Mouse (Mus musculus) spleen, adult 2 months (tissue): ENCODE results near the gene Syt15. TPM values are rescaled to one million over a fixed set of nuclear protein-coding genes. Genes with fewer than 3 reads are reported as not detected.
A peak's percentile ranks its signal among the peaks of the same experiment; 100 is the strongest.

Experiments
- DNase-seq, 2 experiments: peaks; one replicate each; pipeline versions ENCODE4 v3.0.0 to v3.0.0-alpha.2; 2012 to 2021; ENCODE audit warnings: low spot score in 2 of 2, low read depth in 1 of 2
- H3K27ac ChIP-seq: fragments of 200-500 bp; 2 replicates; pipeline ENCODE4 v1.5.1; 2012; ENCODE audit warnings: low read length, inconsistent platforms; ENCODE audit not compliant: insufficient read depth
- H3K27me3 ChIP-seq: fragments of 200-500 bp; 2 replicates; pipeline ENCODE4 v1.6.1; 2012; ENCODE audit warnings: mild to moderate bottlenecking, moderate library complexity, low read length, inconsistent platforms; ENCODE audit not compliant: control insufficient read depth, insufficient read depth
- H3K36me3 ChIP-seq: fragments of 200-500 bp; 2 replicates; pipeline ENCODE4 v1.6.1; 2012; ENCODE audit warnings: mild to moderate bottlenecking, low read length, inconsistent platforms; ENCODE audit not compliant: control insufficient read depth, insufficient read depth
- H3K4me1 ChIP-seq: fragments of 200-500 bp; 2 replicates; pipeline ENCODE4 v1.6.1; 2011; ENCODE audit warnings: inconsistent platforms; ENCODE audit not compliant: control insufficient read depth, insufficient read depth, insufficient read length
- H3K4me3 ChIP-seq: fragments of 200-500 bp; 2 replicates; pipeline ENCODE4 v1.5.1; 2011; ENCODE audit warnings: mild to moderate bottlenecking, inconsistent platforms; ENCODE audit not compliant: insufficient read depth, insufficient read length; ENCODE audit errors: extremely low read depth
- CTCF ChIP-seq: fragments of 200-500 bp; IDR thresholded peaks from 2 replicates; pipeline ENCODE4 v1.5.1; 2011; ENCODE audit warnings: mild to moderate bottlenecking, inconsistent platforms; ENCODE audit not compliant: insufficient read depth, insufficient read length, insufficient replicate concordance; ENCODE audit errors: extremely low read depth
- POLR2A ChIP-seq: fragments of 200-500 bp; IDR thresholded peaks from 2 replicates; pipeline ENCODE4 v1.6.1; 2011; ENCODE audit warnings: low read depth, low read length, inconsistent platforms
- WGBS: fragments of 180-500 bp; shearing (Covaris S2); methylation state at CpG from one replicate; pipeline ENCODE4 v1.1.7; 2018; 5-methylcytosine and 5-hydroxymethylcytosine counted together
- polyA plus RNA-seq: library from polyadenylated mRNA; depleted of rRNA; stranded (reverse); fragments of >200 nt; gene quantifications from 2 replicates; pipeline ENCODE4 v1.2.3, GENCODE M21; 2012

Gene Syt15
- polyA plus RNA-seq, 1 experiment = 3.9 TPM

DNA sequence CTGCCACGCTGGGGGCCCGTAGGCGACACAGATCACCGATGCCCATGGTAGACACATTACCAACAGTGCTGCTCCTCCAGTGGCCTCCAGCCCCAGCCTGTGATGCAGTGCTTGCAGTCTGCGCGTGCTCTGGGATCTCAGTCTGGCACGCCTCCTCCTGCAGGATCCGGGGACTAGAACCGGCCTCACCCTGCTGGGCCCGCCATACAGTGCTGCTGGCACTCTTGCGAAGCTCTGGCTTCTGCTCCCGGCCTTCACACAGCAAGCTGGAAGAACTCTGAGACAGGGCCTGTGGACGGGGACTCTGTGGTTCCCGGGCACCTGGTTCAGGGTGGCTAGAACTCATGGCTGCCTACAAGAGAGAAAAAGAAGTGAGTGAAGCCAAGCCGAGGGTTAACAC lies 23.9 kb upstream of the Syt15 start:
- no peaks in the 10 kb centered on the region for H3K27me3 ChIP-seq
- no peaks in the 10 kb centered on the region for H3K36me3 ChIP-seq
- H3K4me1 ChIP-seq = no peaks in the 10 kb centered on the region
- 94% methylated on average over 15 of the region's 15 CpGs for WGBS
- H3K4me3 ChIP-seq = no peak overlapping the region
- DNase-seq = no peak
- TF ChIP-seq POLR2A (no peak), CTCF (no peak)
- no peak overlapping the region for H3K27ac ChIP-seq

DNA sequence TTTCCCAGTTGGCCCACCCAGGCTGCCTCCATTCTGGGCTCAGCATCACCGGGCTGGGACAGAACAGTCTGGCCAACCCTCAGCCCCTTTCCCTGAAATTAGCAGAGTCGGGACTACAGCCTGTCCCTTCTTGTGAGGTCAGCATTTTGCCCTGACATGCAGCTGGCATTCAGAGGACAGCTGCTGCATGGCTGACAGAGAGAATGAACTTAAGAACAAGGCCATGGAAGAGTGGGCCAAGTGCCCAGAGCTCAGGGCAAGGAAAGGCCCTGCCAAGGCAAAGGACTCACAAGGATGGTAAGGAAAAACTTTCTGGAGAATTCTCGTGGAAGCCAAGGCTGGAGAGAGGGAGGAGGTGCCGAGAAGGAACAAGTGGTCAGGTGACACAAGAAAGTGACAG lies 22.7 kb upstream of the Syt15 start:
- DNase-seq = no peak
- 72% methylated on average over 4 of the region's 4 CpGs for WGBS
- H3K27me3 ChIP-seq = 0 out of 2 replicates have a peak, but pooled peaks cover 4% of the 10 kb centered on the region
- no peak for TF ChIP-seq POLR2A
- no peak for TF ChIP-seq CTCF
- no peak overlapping the region for H3K4me3 ChIP-seq
- H3K36me3 ChIP-seq = no peaks in the 10 kb centered on the region
- H3K27ac ChIP-seq = no peak overlapping the region
- H3K4me1 ChIP-seq = peaks cover 4% of the 10 kb centered on the region; the same call in 1 of the 2 replicates

DNA sequence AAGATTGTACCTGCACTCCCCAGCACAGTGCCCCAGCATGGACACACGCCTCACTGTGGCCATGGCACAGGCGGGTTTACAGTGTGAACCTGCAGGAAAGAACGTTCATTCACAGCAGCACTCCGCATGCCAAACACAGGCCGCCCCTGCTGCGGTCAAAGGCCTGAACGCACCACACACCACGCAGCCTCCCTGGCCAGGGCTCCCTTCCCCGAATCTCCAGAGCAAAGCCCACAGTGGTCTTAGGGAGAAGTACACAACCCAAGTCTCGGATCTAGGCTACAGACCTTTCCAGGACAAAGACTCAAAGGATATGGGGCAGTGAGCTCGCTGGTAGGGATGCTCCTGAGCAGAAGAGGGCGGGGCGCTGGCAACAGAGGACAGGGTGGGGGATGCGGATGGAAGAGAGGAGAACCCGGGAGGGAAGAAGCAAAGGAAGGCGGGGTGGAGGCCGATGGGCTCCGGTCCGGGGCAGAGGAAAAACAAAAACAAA lies 18.6 kb upstream of the Syt15 start:
- no peak overlapping the region for H3K27ac ChIP-seq
- no peak for DNase-seq
- H3K36me3 ChIP-seq = no peaks in the 10 kb centered on the region
- WGBS = 18% methylated on average over 19 of the region's 19 CpGs
- TF ChIP-seq POLR2A (no peak), CTCF (no peak)
- H3K27me3 ChIP-seq = 0 out of 2 replicates have a peak, but pooled peaks cover 5% of the 10 kb centered on the region
- H3K4me1 ChIP-seq = peaks cover 4% of the 10 kb centered on the region; the same call in 1 of the 2 replicates
- H3K4me3 ChIP-seq = peak overlapping the region; percentile 37; the same call in 1 of the 2 replicates

DNA sequence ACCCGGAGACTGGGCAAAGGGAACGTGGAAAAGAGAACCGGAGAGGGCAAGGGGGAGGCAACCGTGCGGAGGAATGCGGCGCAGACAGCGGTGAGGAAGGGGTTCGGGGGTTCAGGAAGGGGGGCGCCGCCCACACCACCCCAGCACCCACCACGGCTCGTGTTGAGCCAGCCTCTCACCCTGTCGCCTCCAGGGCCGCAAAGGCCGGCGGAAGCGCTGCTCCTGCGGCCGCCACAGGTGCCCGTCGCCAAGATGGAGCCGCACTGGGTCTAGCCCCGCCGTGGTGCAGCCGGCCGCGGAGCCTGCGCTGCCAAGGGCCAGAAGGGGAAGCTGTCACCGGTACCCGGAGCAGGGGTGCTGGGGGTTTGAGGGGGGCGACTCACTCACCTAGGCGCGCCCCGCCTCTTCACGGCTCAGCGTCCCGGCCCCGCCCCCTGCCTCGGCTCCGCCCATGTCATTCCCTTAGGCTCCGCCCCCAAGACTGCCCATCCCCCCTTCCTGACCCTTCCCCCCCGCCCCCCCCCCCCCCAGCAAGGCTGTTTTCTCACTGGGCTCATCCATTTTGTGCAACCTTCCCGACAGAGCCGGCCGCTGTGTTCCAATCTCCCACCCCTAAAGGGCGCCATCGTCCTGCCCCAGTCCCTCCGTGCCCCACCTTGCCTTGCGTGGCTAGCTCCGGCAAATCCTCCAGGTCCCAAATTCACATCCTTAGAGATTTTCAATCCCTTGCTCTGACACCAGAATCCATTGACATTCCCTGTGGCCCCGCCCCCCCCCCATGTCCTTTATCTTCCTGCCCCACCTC lies 18.0 kb upstream of the Syt15 start, which contains the start of gene Gprin2:
Gprin2 (minus strand) TSS at position 423 of the 805 bp plus-strand sequence.
- no peak for DNase-seq
- H3K36me3 ChIP-seq = no peaks in the 10 kb centered on the region
- H3K4me1 ChIP-seq = peaks cover 4% of the 10 kb centered on the region; the same call in 1 of the 2 replicates
- peak within 1 kb of the TSS; percentile 37; the same call in 1 of the 2 replicates for H3K4me3 ChIP-seq
- TF ChIP-seq CTCF (no peak), POLR2A (no peak)
- H3K27ac ChIP-seq = no peak within 1 kb of the TSS
- WGBS = 16% methylated on average over 39 of the region's 52 CpGs
- 0 out of 2 replicates have a peak, but pooled peaks cover 5% of the 10 kb centered on the region for H3K27me3 ChIP-seq

DNA sequence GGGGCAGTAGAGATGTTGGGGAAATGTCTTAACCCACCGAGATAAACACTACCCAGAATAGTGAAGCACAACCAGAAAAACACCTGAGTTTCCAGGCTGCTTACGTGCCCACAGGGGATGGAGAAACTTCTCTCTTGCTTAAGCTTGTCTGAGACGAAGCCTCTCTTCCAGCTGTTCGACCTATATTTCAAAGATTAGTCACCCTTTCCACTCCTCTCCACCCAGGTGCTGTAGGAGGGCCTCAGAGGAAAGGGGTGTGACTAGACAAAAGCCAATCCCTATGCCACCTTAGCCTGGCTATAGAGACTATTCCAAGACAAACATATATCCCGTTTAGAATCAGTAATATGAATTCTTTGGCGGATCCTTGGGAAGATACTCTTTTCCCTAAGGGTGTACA lies 11.4 kb upstream of the Syt15 start:
- TF ChIP-seq CTCF = no peak
- TF ChIP-seq POLR2A = no peak
- Histone ChIP-seq H3K4me3 (no peak overlapping the region), H3K36me3 (no peaks in the 10 kb centered on the region), H3K4me1 (no peaks in the 10 kb centered on the region), H3K27me3 (no peaks in the 10 kb centered on the region), H3K27ac (no peak overlapping the region)
- WGBS = 76% methylated on average over 6 of the region's 6 CpGs
- no peak for DNase-seq

DNA sequence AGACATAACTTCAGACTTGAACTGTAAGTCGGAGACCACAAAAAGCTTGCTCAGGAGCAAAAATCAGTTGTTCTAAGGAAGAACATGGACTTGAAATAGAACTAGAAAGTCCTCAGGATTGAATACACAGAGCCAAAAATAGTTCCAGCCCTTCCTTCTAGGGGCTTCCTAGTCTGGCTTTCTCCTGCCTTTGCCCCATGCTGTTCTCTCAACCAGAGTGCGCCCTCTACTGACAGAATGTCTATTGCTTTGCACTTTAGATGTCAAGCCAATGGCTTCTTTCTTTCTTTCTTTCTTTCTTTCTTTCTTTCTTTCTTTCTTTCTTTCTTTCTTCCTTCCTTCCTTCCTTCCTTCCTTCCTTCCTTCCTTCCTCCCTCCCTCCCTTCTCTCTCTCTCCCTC lies 10.7 kb upstream of the Syt15 start:
- Histone ChIP-seq H3K36me3 (no peaks in the 10 kb centered on the region), H3K27ac (no peak overlapping the region), H3K27me3 (no peaks in the 10 kb centered on the region), H3K4me3 (no peak overlapping the region), H3K4me1 (no peaks in the 10 kb centered on the region)
- DNase-seq = no peak
- 52% methylated on average over 2 of the region's 2 CpGs for WGBS
- TF ChIP-seq CTCF = no peak
- TF ChIP-seq POLR2A = no peak

DNA sequence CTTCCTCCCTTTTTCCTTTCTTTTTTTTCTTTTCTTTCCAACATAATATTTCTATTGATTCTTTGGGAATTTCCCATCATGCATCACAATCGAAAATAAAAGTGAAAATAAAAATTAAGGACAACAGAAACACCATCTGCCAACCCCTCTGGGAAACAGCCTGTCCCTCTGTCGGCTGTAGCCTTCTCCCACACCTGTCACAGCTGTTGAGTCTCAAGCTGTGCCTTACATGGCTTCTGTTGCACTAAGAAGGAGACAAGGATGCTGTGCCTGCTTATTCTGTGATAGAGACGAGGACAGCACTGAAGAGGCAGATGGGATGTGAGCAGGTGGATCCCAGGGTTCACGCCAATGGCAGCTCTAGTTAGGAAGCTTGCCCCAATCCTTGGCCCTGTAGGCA lies 10.3 kb upstream of the Syt15 start:
- no peak overlapping the region for H3K4me3 ChIP-seq
- WGBS = 58% methylated on average over 4 of the region's 4 CpGs

More for the DNA sequence above, 10.3 kb upstream of the Syt15 start:
- TF ChIP-seq POLR2A = no peak
- no peak for TF ChIP-seq CTCF
- Histone ChIP-seq H3K4me1 (no peaks in the 10 kb centered on the region), H3K36me3 (no peaks in the 10 kb centered on the region), H3K27ac (no peak overlapping the region), H3K27me3 (no peaks in the 10 kb centered on the region)
- no peak for DNase-seq
